Mouse (Mus musculus): ENCODE results near the gene Ass1. TPM values are rescaled to one million over a fixed set of nuclear protein-coding genes. Genes with fewer than 3 reads are reported as not detected.

The Ass1 gene
- polyA plus RNA-seq, 1 experiment from 2014 or later, result 176 TPM

- no peak overlapping the region for H3K27ac ChIP-seq
- H3K27me3 ChIP-seq (replicated peaks), result 0 out of 2 replicates have a peak, but pooled peaks cover 3% of the 10 kb centered on the region
- no peak overlapping the region for H3K4me3 ChIP-seq (replicated peaks)
- no peaks in the 10 kb centered on the region for H3K4me1 ChIP-seq (replicated peaks)
- no peaks in the 10 kb centered on the region for H3K9me3 ChIP-seq
- WGBS, result 72% methylated on average over 7 of the region's 7 CpGs
- no peak overlapping the region for H3K9ac ChIP-seq
- no peak overlapping the region for H3K4me2 ChIP-seq (replicated peaks)
- H3K36me3 ChIP-seq, result no peaks in the 10 kb centered on the region
- no peak for ATAC-seq
Observed at GRCm38 (mm10) chr2:31497113-31497512, 27.1 kb downstream of the Ass1 start.

GRCm38 (mm10) chr2:31497635-31498034 lies 27.6 kb downstream of the Ass1 start:
- H3K27ac ChIP-seq, result no peak overlapping the region
- no peak for ATAC-seq
- H3K27me3 ChIP-seq (replicated peaks), result 0 out of 2 replicates have a peak, but pooled peaks cover 3% of the 10 kb centered on the region
- H3K4me1 ChIP-seq (replicated peaks), result no peaks in the 10 kb centered on the region
- H3K4me2 ChIP-seq (replicated peaks), result no peak overlapping the region
- 85% methylated on average over 19 of the region's 19 CpGs for WGBS
- H3K9ac ChIP-seq, result no peak overlapping the region
- H3K4me3 ChIP-seq (replicated peaks), result no peak overlapping the region
- no peaks in the 10 kb centered on the region for H3K9me3 ChIP-seq
- no peaks in the 10 kb centered on the region for H3K36me3 ChIP-seq

GRCm38 (mm10) chr2:31499327-31500291 lies 29.6 kb downstream of the Ass1 start:
- no peak overlapping the region for H3K4me2 ChIP-seq (replicated peaks)
- no peak overlapping the region for H3K27ac ChIP-seq
- no peaks in the 10 kb centered on the region for H3K4me1 ChIP-seq (replicated peaks)
- 52% methylated on average over 21 of the region's 21 CpGs for WGBS
- no peak overlapping the region for H3K9ac ChIP-seq
- H3K36me3 ChIP-seq, result no peaks in the 10 kb centered on the region
- no peak overlapping the region for H3K4me3 ChIP-seq (replicated peaks)
- no peaks in the 10 kb centered on the region for H3K9me3 ChIP-seq
- H3K27me3 ChIP-seq (replicated peaks), result 0 out of 2 replicates have a peak, but pooled peaks cover 3% of the 10 kb centered on the region
- no peak for ATAC-seq

DNA sequence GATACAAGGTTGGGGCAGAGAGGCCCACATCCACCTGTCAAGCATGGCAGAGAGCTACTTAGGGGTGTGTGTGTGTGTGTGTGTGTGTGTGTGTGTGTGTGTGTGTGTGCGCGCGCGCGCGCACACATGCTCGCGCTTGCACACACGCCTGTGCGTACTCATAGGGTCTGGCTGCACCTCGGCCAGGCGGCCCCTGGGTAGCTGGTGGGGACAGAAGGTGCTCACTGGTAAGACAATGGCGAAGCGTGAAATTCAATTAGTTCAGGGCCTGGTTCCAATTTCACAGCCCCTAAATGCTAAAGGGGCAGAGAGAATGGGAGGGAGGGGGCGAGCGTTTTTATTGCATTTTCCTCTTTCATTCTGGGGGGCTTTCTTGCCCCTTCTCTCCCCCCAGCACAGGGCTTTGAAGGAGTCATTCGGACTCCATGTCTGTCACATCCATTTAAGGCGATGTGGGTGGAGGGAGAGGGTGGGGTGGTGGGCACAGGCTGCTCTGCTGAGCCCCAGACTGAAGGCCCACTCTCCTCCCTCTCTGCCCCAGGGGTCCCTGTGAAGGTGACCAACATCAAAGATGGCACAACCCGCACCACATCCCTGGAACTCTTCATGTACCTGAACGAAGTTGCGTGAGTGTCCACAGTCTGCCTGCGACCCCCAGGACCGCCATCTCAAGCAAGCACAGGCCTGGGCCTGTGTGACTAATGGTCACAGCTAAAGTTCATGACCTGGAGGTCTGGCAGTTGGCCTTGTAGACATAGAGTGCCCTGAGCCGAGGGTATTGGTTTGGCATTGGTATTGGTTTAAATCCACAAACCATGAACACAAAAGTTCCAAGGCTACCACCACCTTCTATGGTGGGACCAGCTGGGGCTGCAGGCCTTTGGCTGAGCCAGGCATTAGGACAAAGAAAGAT lies 30.5 kb downstream of the Ass1 start:
- Histone ChIP-seq H3K9me3 (no peaks in the 10 kb centered on the region), H3K9ac (no peak overlapping the region), H3K4me3 (replicated peaks) (no peak overlapping the region), H3K36me3 (no peaks in the 10 kb centered on the region), H3K4me1 (replicated peaks) (0 out of 2 replicates have a peak, but pooled peaks cover 4% of the 10 kb centered on the region), H3K27ac (no peak overlapping the region), H3K27me3 (replicated peaks) (0 out of 2 replicates have a peak, but pooled peaks cover 3% of the 10 kb centered on the region), H3K4me2 (replicated peaks) (no peak overlapping the region)
- ATAC-seq, result no peak
- 89% methylated on average over 24 of the region's 24 CpGs for WGBS

DNA sequence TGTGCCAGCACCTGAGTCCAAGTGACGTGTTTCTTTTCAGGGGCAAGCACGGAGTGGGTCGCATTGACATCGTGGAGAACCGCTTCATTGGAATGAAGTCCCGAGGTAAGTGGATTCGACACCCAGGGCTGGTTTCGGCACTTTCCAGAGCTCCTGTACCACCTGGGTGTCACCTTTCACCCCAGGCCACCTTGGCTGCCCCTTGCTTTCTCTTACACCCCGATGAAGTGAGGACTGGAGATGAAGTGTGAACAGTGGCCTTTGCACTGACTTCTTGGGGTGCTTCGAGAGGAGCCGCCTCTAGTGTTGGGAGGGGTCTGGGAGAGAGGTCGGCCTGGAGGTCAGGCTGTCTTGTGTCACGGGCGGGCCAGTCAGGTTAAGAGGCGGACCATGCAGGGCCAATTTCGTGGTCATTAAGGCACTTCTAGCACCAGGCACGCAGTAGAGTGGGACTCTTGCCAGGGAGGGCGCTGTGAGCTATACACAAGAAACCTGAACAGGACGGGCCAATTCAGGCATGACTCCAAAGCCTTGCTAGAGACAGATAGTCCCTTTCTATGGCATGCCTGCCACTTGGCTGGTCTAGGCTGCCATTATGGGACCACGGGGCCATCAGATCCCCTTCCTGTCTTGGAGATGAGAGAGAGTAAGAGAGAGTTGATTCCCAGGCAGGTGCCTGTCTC lies 31.6 kb downstream of the Ass1 start:
- H3K4me3 ChIP-seq (replicated peaks), result no peak overlapping the region
- no peak for ATAC-seq
- H3K9ac ChIP-seq, result no peak overlapping the region
- 0 out of 2 replicates have a peak, but pooled peaks cover 4% of the 10 kb centered on the region for H3K4me1 ChIP-seq (replicated peaks)
- no peak overlapping the region for H3K27ac ChIP-seq
- no peaks in the 10 kb centered on the region for H3K36me3 ChIP-seq
- H3K4me2 ChIP-seq (replicated peaks), result no peak overlapping the region
- 61% methylated on average over 20 of the region's 20 CpGs for WGBS
- 0 out of 2 replicates have a peak, but pooled peaks cover 3% of the 10 kb centered on the region for H3K27me3 ChIP-seq (replicated peaks)
- no peaks in the 10 kb centered on the region for H3K9me3 ChIP-seq

DNA sequence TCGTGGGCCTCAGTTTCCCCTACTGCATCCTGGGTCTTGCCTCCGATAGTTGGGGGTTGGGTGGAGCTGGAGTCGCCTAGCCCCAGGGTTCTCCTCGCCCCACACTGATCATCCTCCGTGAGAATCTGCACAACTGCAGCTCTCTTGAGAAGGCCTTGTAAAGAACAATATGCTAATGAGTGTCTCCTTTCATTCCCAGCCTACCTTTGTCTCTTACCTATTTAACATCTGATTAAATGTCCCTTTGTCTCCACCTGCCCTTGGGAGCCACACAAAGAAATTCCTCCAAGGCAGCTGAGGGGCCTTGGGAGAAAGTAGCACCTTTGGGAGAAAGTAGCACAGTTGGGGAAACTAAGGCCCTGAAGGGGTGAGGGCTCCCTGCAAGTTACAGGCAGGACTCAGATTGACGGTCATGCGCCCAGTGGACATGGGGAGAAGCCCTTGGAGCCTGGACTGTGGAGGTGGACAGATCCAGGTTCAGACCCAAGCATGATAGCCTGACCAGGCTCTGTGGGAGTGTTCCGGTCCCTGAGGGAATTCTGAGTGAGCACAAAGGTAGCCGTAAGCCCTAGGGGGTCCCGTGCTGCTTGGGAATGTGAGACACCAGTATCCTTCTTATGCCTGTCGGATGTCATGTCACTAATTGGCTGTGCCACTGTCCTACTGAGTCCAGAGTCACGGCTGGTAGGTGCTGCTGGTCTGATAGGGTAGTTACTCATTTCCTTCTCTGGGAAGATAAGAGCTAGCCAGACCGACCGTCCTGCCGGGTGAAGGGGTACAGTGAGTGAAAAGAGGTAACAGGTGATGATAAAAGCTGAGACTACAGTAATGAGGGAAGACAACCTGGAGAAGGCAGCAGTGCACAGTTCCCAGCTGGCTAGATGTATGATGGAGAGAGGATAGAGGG lies 32.9 kb downstream of the Ass1 start:
- Histone ChIP-seq H3K4me3 (replicated peaks) (no peak overlapping the region), H3K27me3 (replicated peaks) (0 out of 2 replicates have a peak, but pooled peaks cover 3% of the 10 kb centered on the region), H3K9me3 (no peaks in the 10 kb centered on the region), H3K36me3 (no peaks in the 10 kb centered on the region), H3K4me1 (replicated peaks) (0 out of 2 replicates have a peak, but pooled peaks cover 4% of the 10 kb centered on the region), H3K9ac (no peak overlapping the region), H3K4me2 (replicated peaks) (no peak overlapping the region), H3K27ac (no peak overlapping the region)
- ATAC-seq, result no peak
- 59% methylated on average over 15 of the region's 15 CpGs for WGBS

DNA sequence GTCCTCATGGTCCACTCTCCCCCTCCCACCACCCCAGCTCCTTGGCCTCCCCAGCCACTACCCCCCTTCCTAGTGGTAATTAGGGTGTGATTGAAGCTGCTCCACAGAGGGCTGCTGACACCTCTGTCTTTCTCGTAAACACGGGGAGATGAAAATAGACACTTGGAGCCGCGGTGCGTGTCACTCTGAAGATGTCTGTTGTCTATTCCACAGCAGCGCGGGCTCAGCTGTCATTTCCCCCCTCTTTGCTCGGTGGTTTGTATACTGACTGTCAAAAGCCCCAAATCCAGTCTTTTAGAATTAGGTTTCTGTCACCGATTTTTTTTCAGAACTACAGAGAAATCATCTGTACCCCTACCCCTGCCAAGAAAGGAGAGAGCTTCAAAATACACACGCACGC lies 35.5 kb downstream of the Ass1 start:
- Histone ChIP-seq H3K36me3 (no peaks in the 10 kb centered on the region), H3K4me3 (replicated peaks) (no peak overlapping the region), H3K9me3 (no peaks in the 10 kb centered on the region), H3K27ac (no peak overlapping the region), H3K4me2 (replicated peaks) (no peak overlapping the region), H3K9ac (no peak overlapping the region), H3K4me1 (replicated peaks) (0 out of 2 replicates have a peak, but pooled peaks cover 4% of the 10 kb centered on the region), H3K27me3 (replicated peaks) (0 out of 2 replicates have a peak, but pooled peaks cover 3% of the 10 kb centered on the region)
- no peak for ATAC-seq
- 42% methylated on average over 11 of the region's 11 CpGs for WGBS

- H3K4me3 ChIP-seq (replicated peaks), result no peak overlapping the region
- ATAC-seq, result no peak
- no peak overlapping the region for H3K4me2 ChIP-seq (replicated peaks)
- H3K36me3 ChIP-seq, result no peaks in the 10 kb centered on the region
- H3K9ac ChIP-seq, result no peak overlapping the region
- 94% methylated on average over 6 of the region's 6 CpGs for WGBS
- 0 out of 2 replicates have a peak, but pooled peaks cover 4% of the 10 kb centered on the region for H3K4me1 ChIP-seq (replicated peaks)
- H3K27me3 ChIP-seq (replicated peaks), result no peaks in the 10 kb centered on the region
- no peak overlapping the region for H3K27ac ChIP-seq
- H3K9me3 ChIP-seq, result no peaks in the 10 kb centered on the region
Observed at GRCm38 (mm10) chr2:31508851-31509250, 38.8 kb downstream of the Ass1 start.

GRCm38 (mm10) chr2:31511316-31511715 lies 41.3 kb downstream of the Ass1 start:
- Histone ChIP-seq H3K36me3 (peaks cover 6% of the 10 kb centered on the region; the same call in 1 of the 2 replicates), H3K27ac (no peak overlapping the region), H3K4me1 (replicated peaks) (no peaks in the 10 kb centered on the region), H3K4me3 (replicated peaks) (no peak overlapping the region), H3K4me2 (replicated peaks) (no peak overlapping the region), H3K9me3 (no peaks in the 10 kb centered on the region), H3K27me3 (replicated peaks) (no peaks in the 10 kb centered on the region), H3K9ac (no peak overlapping the region)
- no peak for ATAC-seq
- 76% methylated on average over 6 of the region's 6 CpGs for WGBS

- Histone ChIP-seq H3K9me3 (no peaks in the 10 kb centered on the region), H3K4me2 (replicated peaks) (no peak overlapping the region), H3K4me3 (replicated peaks) (no peak overlapping the region), H3K4me1 (replicated peaks) (no peaks in the 10 kb centered on the region), H3K27ac (no peak overlapping the region), H3K36me3 (peaks cover 6% of the 10 kb centered on the region; the same call in 1 of the 2 replicates), H3K9ac (no peak overlapping the region), H3K27me3 (replicated peaks) (no peaks in the 10 kb centered on the region)
- 79% methylated on average over 12 of the region's 12 CpGs for WGBS
- ATAC-seq, result no peak
Observed at GRCm38 (mm10) chr2:31516557-31516956, 46.5 kb downstream of the Ass1 start.

Data from intestine, embryonic 15.5 days (tissue).